ENCODE assay signal across 10 mouse cellular contexts in genomic region chr15:79753420-79753752, GRCm38 (mm10). TPM values are rescaled to one million over a fixed set of nuclear protein-coding genes. Genes with fewer than 3 reads are reported as not detected.
DNase-seq lines count a peak whose midpoint lies in the region; ATAC-seq lines count a peak whose summit lies in the region.
"Had no signal": no experiment of that assay in that cellular context is flagged by ENCODE, and none has a peak within 500 bp of the region (broad histone marks: within the 10 kb centered on the region; RNA-seq: fewer than 3 reads in every experiment).

No protein-coding gene starts in this region.

- no peak overlapping the region for H3K27ac ChIP-seq in forebrain, embryonic 12.5 days
- H3K27ac ChIP-seq in forebrain, embryonic 13.5 days = no peak overlapping the region
- H3K27ac ChIP-seq in kidney, embryonic 14.5 days (ENCODE audit: low read depth, low read length) = no peak overlapping the region
- no peak overlapping the region for H3K27ac ChIP-seq in kidney, embryonic 15.5 days
- no peak overlapping the region for H3K27ac ChIP-seq in midbrain, embryonic 12.5 days (replicated peaks)
- no peak overlapping the region for H3K27ac ChIP-seq in midbrain, embryonic 13.5 days
- no peak overlapping the region for H3K27ac ChIP-seq in midbrain, embryonic 14.5 days (replicated peaks; ENCODE audit: low read depth, low read length)
- H3K27ac ChIP-seq: limb, embryonic 15.5 days had no signal

- H3K27me3 ChIP-seq in forebrain, embryonic 12.5 days = no peaks in the 10 kb centered on the region
- no peaks in the 10 kb centered on the region for H3K27me3 ChIP-seq in forebrain, embryonic 13.5 days
- no peaks in the 10 kb centered on the region for H3K27me3 ChIP-seq in kidney, embryonic 14.5 days (ENCODE audit: control insufficient read depth, insufficient read depth, low read length)
- no peaks in the 10 kb centered on the region for H3K27me3 ChIP-seq in kidney, embryonic 15.5 days
- no peaks in the 10 kb centered on the region for H3K27me3 ChIP-seq in midbrain, embryonic 12.5 days
- no peaks in the 10 kb centered on the region for H3K27me3 ChIP-seq in midbrain, embryonic 13.5 days
- no peaks in the 10 kb centered on the region for H3K27me3 ChIP-seq in midbrain, embryonic 14.5 days (ENCODE audit: control insufficient read depth, insufficient read depth, low read length)
- H3K27me3 ChIP-seq: limb, embryonic 15.5 days had no signal

- 90% methylated on average over 3 of the region's 3 CpGs for WGBS in forebrain, embryonic 12.5 days
- 89% methylated on average over 3 of the region's 3 CpGs for WGBS in forebrain, embryonic 13.5 days
- 90% methylated on average over 3 of the region's 3 CpGs for WGBS in kidney, embryonic 14.5 days
- WGBS in kidney, embryonic 15.5 days = 85% methylated on average over 3 of the region's 3 CpGs
- 90% methylated on average over 3 of the region's 3 CpGs for WGBS in midbrain, embryonic 12.5 days
- WGBS in midbrain, embryonic 13.5 days = 92% methylated on average over 3 of the region's 3 CpGs
- WGBS in midbrain, embryonic 14.5 days = 92% methylated on average over 3 of the region's 3 CpGs

- H3K4me1 ChIP-seq in forebrain, embryonic 12.5 days = peaks cover 12% of the 10 kb centered on the region
- peaks cover 9% of the 10 kb centered on the region for H3K4me1 ChIP-seq in forebrain, embryonic 13.5 days
- H3K4me1 ChIP-seq in kidney, embryonic 14.5 days (ENCODE audit: control insufficient read depth, insufficient read depth, low read length) = no peaks in the 10 kb centered on the region
- 0 out of 2 replicates have a peak, but pooled peaks cover 10% of the 10 kb centered on the region for H3K4me1 ChIP-seq in kidney, embryonic 15.5 days
- peaks cover 12% of the 10 kb centered on the region for H3K4me1 ChIP-seq in midbrain, embryonic 12.5 days
- peaks cover 15% of the 10 kb centered on the region for H3K4me1 ChIP-seq in midbrain, embryonic 13.5 days (replicated peaks)
- peaks cover 6% of the 10 kb centered on the region; the same call in 1 of the 2 replicates for H3K4me1 ChIP-seq in midbrain, embryonic 14.5 days (ENCODE audit: control insufficient read depth, insufficient read depth, low read length)

- H3K9me3 ChIP-seq in forebrain, embryonic 12.5 days = no peaks in the 10 kb centered on the region
- no peaks in the 10 kb centered on the region for H3K9me3 ChIP-seq in forebrain, embryonic 13.5 days (replicated peaks)
- H3K9me3 ChIP-seq in kidney, embryonic 14.5 days (ENCODE audit: control insufficient read depth, low read length) = no peaks in the 10 kb centered on the region
- no peaks in the 10 kb centered on the region for H3K9me3 ChIP-seq in kidney, embryonic 15.5 days (replicated peaks)
- H3K9me3 ChIP-seq in midbrain, embryonic 12.5 days = no peaks in the 10 kb centered on the region
- no peaks in the 10 kb centered on the region for H3K9me3 ChIP-seq in midbrain, embryonic 13.5 days
- no peaks in the 10 kb centered on the region for H3K9me3 ChIP-seq in midbrain, embryonic 14.5 days (ENCODE audit: control insufficient read depth, low read length)
- H3K9me3 ChIP-seq: limb, embryonic 15.5 days had no signal

- H3K4me3 ChIP-seq in forebrain, embryonic 12.5 days (replicated peaks) = no peak overlapping the region
- H3K4me3 ChIP-seq in forebrain, embryonic 13.5 days = no peak overlapping the region
- no peak overlapping the region for H3K4me3 ChIP-seq in kidney, embryonic 14.5 days (ENCODE audit: low read length)
- no peak overlapping the region for H3K4me3 ChIP-seq in kidney, embryonic 15.5 days (replicated peaks)
- H3K4me3 ChIP-seq in midbrain, embryonic 12.5 days = no peak overlapping the region
- H3K4me3 ChIP-seq in midbrain, embryonic 13.5 days (replicated peaks) = no peak overlapping the region
- no peak overlapping the region for H3K4me3 ChIP-seq in midbrain, embryonic 14.5 days (replicated peaks; ENCODE audit: low read depth, low read length)
- H3K4me3 ChIP-seq: limb, embryonic 15.5 days had no signal

- H3K36me3 ChIP-seq in forebrain, embryonic 12.5 days (replicated peaks) = no peaks in the 10 kb centered on the region
- no peaks in the 10 kb centered on the region for H3K36me3 ChIP-seq in forebrain, embryonic 13.5 days (ENCODE audit: poor library complexity, severe bottlenecking)
- no peaks in the 10 kb centered on the region for H3K36me3 ChIP-seq in kidney, embryonic 14.5 days (ENCODE audit: control insufficient read depth, insufficient read depth, low read length)
- no peaks in the 10 kb centered on the region for H3K36me3 ChIP-seq in kidney, embryonic 15.5 days
- H3K36me3 ChIP-seq in midbrain, embryonic 12.5 days = no peaks in the 10 kb centered on the region
- no peaks in the 10 kb centered on the region for H3K36me3 ChIP-seq in midbrain, embryonic 13.5 days
- no peaks in the 10 kb centered on the region; the same call in 1 of the 2 replicates for H3K36me3 ChIP-seq in midbrain, embryonic 14.5 days (ENCODE audit: control insufficient read depth, insufficient read depth, low read length)
- H3K36me3 ChIP-seq: limb, embryonic 15.5 days had no signal

- no peak for DNase-seq in midbrain, embryonic 14.5 days
- DNase-seq in urinary bladder, postnatal 14 days (ENCODE audit: low spot score) = no peak

- peak; percentile 27; the same call in 1 of the 2 replicates for ATAC-seq in forebrain, embryonic 12.5 days (ENCODE audit: low FRiP score)
- no peak for ATAC-seq in forebrain, embryonic 13.5 days
- ATAC-seq in kidney, embryonic 14.5 days (ENCODE audit: low FRiP score, low TSS enrichment) = peak; percentile 17; the same call in 1 of the 2 replicates
- ATAC-seq in kidney, embryonic 15.5 days (replicated peaks; ENCODE audit: low FRiP score) = no peak
- ATAC-seq in midbrain, embryonic 12.5 days (ENCODE audit: low FRiP score, low read depth) = 0 out of 2 replicates have a peak, but pooled peaks have one; percentile 27
- ATAC-seq in midbrain, embryonic 13.5 days = no peak; the same call in 1 of the 2 replicates
- no peak for ATAC-seq in midbrain, embryonic 14.5 days (ENCODE audit: low FRiP score, low TSS enrichment)

- H3K4me2 ChIP-seq in forebrain, embryonic 12.5 days = no peak overlapping the region
- H3K4me2 ChIP-seq in forebrain, embryonic 13.5 days = no peak overlapping the region
- H3K4me2 ChIP-seq in kidney, embryonic 14.5 days (replicated peaks; ENCODE audit: low read depth, low read length) = no peak overlapping the region
- no peak overlapping the region for H3K4me2 ChIP-seq in kidney, embryonic 15.5 days
- H3K4me2 ChIP-seq in midbrain, embryonic 12.5 days (replicated peaks) = no peak overlapping the region
- no peak overlapping the region for H3K4me2 ChIP-seq in midbrain, embryonic 13.5 days (replicated peaks)
- no peak overlapping the region for H3K4me2 ChIP-seq in midbrain, embryonic 14.5 days (ENCODE audit: low read length)
- H3K4me2 ChIP-seq: limb, embryonic 15.5 days; lung, embryonic 14.5 days had no signal

- no peak overlapping the region for H3K9ac ChIP-seq in forebrain, embryonic 12.5 days
- no peak overlapping the region for H3K9ac ChIP-seq in forebrain, embryonic 13.5 days
- no peak overlapping the region for H3K9ac ChIP-seq in kidney, embryonic 14.5 days (ENCODE audit: low read depth, low read length)
- no peak overlapping the region for H3K9ac ChIP-seq in kidney, embryonic 15.5 days
- no peak overlapping the region for H3K9ac ChIP-seq in midbrain, embryonic 12.5 days (replicated peaks)
- H3K9ac ChIP-seq in midbrain, embryonic 13.5 days (replicated peaks) = no peak overlapping the region
- H3K9ac ChIP-seq in midbrain, embryonic 14.5 days (replicated peaks; ENCODE audit: low read length) = 0 out of 2 replicates have a peak overlapping the region, but pooled peaks have one; percentile 16
- H3K9ac ChIP-seq: limb, embryonic 15.5 days; lung, embryonic 14.5 days had no signal

RNA-seq across cellular contexts. Expression of gene Sun2, which starts 11.1 kb away (rescaled TPM):
- polyA plus RNA-seq in forebrain, embryonic 12.5 days (2016; fragmentation: Nextera tagmentation; extraction: Ambion mirVana) = 6.2 and 8.6 TPM in 2 replicates
- 8.1 and 8.4 TPM in 2 replicates for polyA plus RNA-seq in forebrain, embryonic 13.5 days (2015; fragmentation: Nextera tagmentation; extraction: Ambion mirVana)
- polyA plus RNA-seq in kidney, embryonic 14.5 days (2014; fragmentation: Nextera tagmentation; extraction: Ambion mirVana) = 5.1 and 6.9 TPM in 2 replicates
- 5.7 and 5.9 TPM in 2 replicates for polyA plus RNA-seq in kidney, embryonic 15.5 days (2015; fragmentation: Nextera tagmentation; extraction: Ambion mirVana)
- 8.0 and 8.7 TPM in 2 replicates for polyA plus RNA-seq in midbrain, embryonic 12.5 days (2016; fragmentation: Nextera tagmentation; extraction: Ambion mirVana)
- 8.4 and 8.5 TPM in 2 replicates for polyA plus RNA-seq in midbrain, embryonic 13.5 days (2015; fragmentation: Nextera tagmentation; extraction: Ambion mirVana)
- 7.2 and 7.8 TPM in 2 replicates for polyA plus RNA-seq in midbrain, embryonic 14.5 days (2014; fragmentation: Nextera tagmentation; extraction: Ambion mirVana)

RNA-seq across cellular contexts. Expression of gene Dnal4, which starts 24.3 kb away (rescaled TPM):
- polyA plus RNA-seq in forebrain, embryonic 12.5 days (2016; fragmentation: Nextera tagmentation; extraction: Ambion mirVana) = 76.7 and 78.3 TPM in 2 replicates
- polyA plus RNA-seq in forebrain, embryonic 13.5 days (2015; fragmentation: Nextera tagmentation; extraction: Ambion mirVana) = 90.6 and 94.0 TPM in 2 replicates
- polyA plus RNA-seq in kidney, embryonic 14.5 days (2014; fragmentation: Nextera tagmentation; extraction: Ambion mirVana) = 60.1 and 61.6 TPM in 2 replicates
- 58.3 and 67.4 TPM in 2 replicates for polyA plus RNA-seq in kidney, embryonic 15.5 days (2015; fragmentation: Nextera tagmentation; extraction: Ambion mirVana)
- 72.4 and 77.9 TPM in 2 replicates for polyA plus RNA-seq in midbrain, embryonic 12.5 days (2016; fragmentation: Nextera tagmentation; extraction: Ambion mirVana)
- polyA plus RNA-seq in midbrain, embryonic 13.5 days (2015; fragmentation: Nextera tagmentation; extraction: Ambion mirVana) = 84.8 and 91.6 TPM in 2 replicates
- polyA plus RNA-seq in midbrain, embryonic 14.5 days (2014; fragmentation: Nextera tagmentation; extraction: Ambion mirVana) = 77.8 and 83.8 TPM in 2 replicates

RNA-seq across cellular contexts. Expression of gene Nptxr, which starts 51.2 kb away (rescaled TPM):
- 7.2 and 8.0 TPM in 2 replicates for polyA plus RNA-seq in forebrain, embryonic 12.5 days (2016; fragmentation: Nextera tagmentation; extraction: Ambion mirVana)
- polyA plus RNA-seq in forebrain, embryonic 13.5 days (2015; fragmentation: Nextera tagmentation; extraction: Ambion mirVana) = 7.9 and 8.3 TPM in 2 replicates
- 0.50 and 1.8 TPM in 2 replicates for polyA plus RNA-seq in kidney, embryonic 14.5 days (2014; fragmentation: Nextera tagmentation; extraction: Ambion mirVana)
- polyA plus RNA-seq in kidney, embryonic 15.5 days (2015; fragmentation: Nextera tagmentation; extraction: Ambion mirVana) = 2.0 and 2.4 TPM in 2 replicates
- polyA plus RNA-seq in midbrain, embryonic 12.5 days (2016; fragmentation: Nextera tagmentation; extraction: Ambion mirVana) = 8.7 and 11.7 TPM in 2 replicates
- 18.1 and 18.6 TPM in 2 replicates for polyA plus RNA-seq in midbrain, embryonic 13.5 days (2015; fragmentation: Nextera tagmentation; extraction: Ambion mirVana)
- polyA plus RNA-seq in midbrain, embryonic 14.5 days (2014; fragmentation: Nextera tagmentation; extraction: Ambion mirVana) = 17.8 and 42.5 TPM in 2 replicates

Comparison
In these comparisons a context has a peak if more than half of its experiments do, and no peak if none do; other contexts are left out.
1. ATAC-seq: peak in forebrain, embryonic 12.5 days (single experiment), kidney, embryonic 14.5 days (single experiment) and midbrain, embryonic 12.5 days (single experiment); none in forebrain, embryonic 13.5 days (single experiment), kidney, embryonic 15.5 days (single experiment), midbrain, embryonic 13.5 days (single experiment) and midbrain, embryonic 14.5 days (single experiment).